Mouse (Mus musculus): Measurements from ENCODE around the gene Malsu1.

GRCm38 (mm10) chr6:49052191-49052590, 21.4 kb upstream of the Malsu1 start:
- TF ChIP-seq CTCF (IDR thresholded peaks at IDR 0.05; ENCODE audit: borderline replicate concordance, extremely low read depth, insufficient read depth, insufficient read length) (no peak), POLR2A (IDR thresholded peaks at IDR 0.05; ENCODE audit: borderline replicate concordance, extremely low read depth, insufficient read depth, insufficient read length, poor library complexity, severe bottlenecking) (no peak)

Measured in brain, embryonic 14.5 days (tissue).